Mouse (Mus musculus): ENCODE data around the gene Olfr1364. TPM values are rescaled to one million over a fixed set of nuclear protein-coding genes. Genes with fewer than 3 reads are reported as not detected.

The Olfr1364 gene
- total and polyA plus RNA-seq, 2 experiments from 2014 or later, result not detected

DNA sequence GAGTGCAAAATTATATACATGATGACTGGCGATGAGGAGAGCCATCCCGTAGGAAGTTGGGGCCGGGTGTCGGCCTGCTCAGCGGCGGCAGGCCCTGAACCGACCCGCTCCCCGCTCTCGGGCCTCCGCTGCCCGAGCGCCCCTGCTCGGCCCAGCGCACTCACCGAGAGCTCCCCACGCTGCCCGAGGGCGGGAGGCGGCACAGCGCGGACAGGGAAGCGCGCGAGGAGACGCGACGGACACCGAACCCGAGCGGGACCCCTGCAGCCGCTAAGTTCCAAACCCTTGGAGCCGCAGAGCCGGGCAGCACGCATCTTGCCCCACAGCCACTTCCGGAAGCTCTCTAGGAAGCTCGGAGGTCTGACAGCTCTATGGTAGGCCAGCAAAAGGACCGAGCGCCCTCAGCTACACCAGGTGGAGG is 50.8 kb downstream of the Olfr1364 start, which contains the start of gene Zkscan8:
Gene Zkscan8, minus strand, starts transcription at position 340 of the 421 bp plus-strand sequence.
- ATAC-seq (peak; percentile 99), DNase-seq (ENCODE audit: low spot score) (peak; percentile 90)
- Histone ChIP-seq H3K9ac (replicated peaks; ENCODE audit: low read length) (peak within 1 kb of the TSS; percentile 90), H3K4me3 (ENCODE audit: low read length) (peak within 1 kb of the TSS; percentile 92), H3K4me1 (ENCODE audit: insufficient read depth, low read length) (no peaks in the 10 kb centered on the region), H3K36me3 (ENCODE audit: insufficient read depth, low read length) (peaks cover 10% of the 10 kb centered on the region), H3K9me3 (ENCODE audit: low read length) (no peaks in the 10 kb centered on the region), H3K27ac (peak within 1 kb of the TSS; percentile 90), H3K27me3 (ENCODE audit: insufficient read depth, low read length) (no peaks in the 10 kb centered on the region), H3K4me2 (ENCODE audit: low read depth, low read length) (peak within 1 kb of the TSS; percentile 68)
- peak; percentile 28 for TF ChIP-seq CTCF (IDR thresholded peaks at IDR 0.05; ENCODE audit: low read depth)
- WGBS, result under 1% methylated on average over 39 of the region's 39 CpGs

DNA sequence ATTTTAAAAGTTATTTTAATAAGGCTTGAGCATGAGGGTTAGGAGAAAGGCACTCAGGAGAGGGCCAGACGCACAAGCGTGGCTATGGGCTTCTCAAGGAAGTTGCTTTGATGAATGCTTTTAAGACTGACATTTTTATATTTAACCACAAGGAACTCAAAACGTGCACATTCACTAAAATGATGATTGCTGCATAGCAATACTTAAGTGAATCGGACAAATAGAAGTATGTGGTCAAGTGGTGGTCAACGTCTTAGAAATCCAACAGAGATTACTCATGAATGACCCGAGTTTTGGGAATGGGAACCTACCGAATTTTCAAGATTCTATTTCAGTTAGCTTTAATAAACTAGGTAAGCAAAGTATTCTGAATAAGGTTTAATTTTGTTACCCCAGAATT is 51.4 kb downstream of the Olfr1364 start:
- H3K27me3 ChIP-seq (ENCODE audit: insufficient read depth, low read length), result no peaks in the 10 kb centered on the region
- ATAC-seq (no peak), DNase-seq (ENCODE audit: low spot score) (no peak)
- no peaks in the 10 kb centered on the region for H3K4me1 ChIP-seq (ENCODE audit: insufficient read depth, low read length)
- H3K4me3 ChIP-seq (ENCODE audit: low read length), result peak overlapping the region; percentile 92
- WGBS, result 51% methylated on average over 7 of the region's 7 CpGs
- peaks cover 14% of the 10 kb centered on the region for H3K36me3 ChIP-seq (ENCODE audit: insufficient read depth, low read length)
- peak overlapping the region; percentile 0; the same call in 1 of the 2 replicates for H3K9ac ChIP-seq (replicated peaks; ENCODE audit: low read length)
- H3K4me2 ChIP-seq (ENCODE audit: low read depth, low read length), result peak overlapping the region; percentile 68
- no peaks in the 10 kb centered on the region for H3K9me3 ChIP-seq (ENCODE audit: low read length)
- no peak for TF ChIP-seq CTCF (IDR thresholded peaks at IDR 0.05; ENCODE audit: low read depth)
- no peak overlapping the region for H3K27ac ChIP-seq

Other genes starting within 250 kb of the Olfr1364 start
Only the 30 nearest of the 33 such genes appear.
- 4.0 and 5.3 TPM in 2 replicates for gene Zscan12, start 218.9 kb downstream of the Olfr1364 start, total RNA-seq (2014; rRNA removed)
- gene Zscan12, start 218.9 kb downstream of the Olfr1364 start, polyA plus RNA-seq (2015; fragmentation: Nextera tagmentation; extraction: Ambion mirVana), result 7.7 and 8.1 TPM in 2 replicates
- gene Zkscan3, start 179.0 kb downstream of the Olfr1364 start, total RNA-seq (2014; rRNA removed), result 36.4 and 47.1 TPM in 2 replicates
- gene Zkscan3, start 179.0 kb downstream of the Olfr1364 start, polyA plus RNA-seq (2015; fragmentation: Nextera tagmentation; extraction: Ambion mirVana), result 45.9 and 48.2 TPM in 2 replicates
- gene Pgbd1, start 140.7 kb downstream of the Olfr1364 start, total RNA-seq (2014; rRNA removed), result 3.3 and 6.3 TPM in 2 replicates
- gene Pgbd1, start 140.7 kb downstream of the Olfr1364 start, polyA plus RNA-seq (2015; fragmentation: Nextera tagmentation; extraction: Ambion mirVana), result 2.0 and 2.1 TPM in 2 replicates
- 18.8 and 18.9 TPM in 2 replicates for gene Zscan26, start 128.0 kb downstream of the Olfr1364 start, total RNA-seq (2014; rRNA removed)
- 19.4 and 23.5 TPM in 2 replicates for gene Zscan26, start 128.0 kb downstream of the Olfr1364 start, polyA plus RNA-seq (2015; fragmentation: Nextera tagmentation; extraction: Ambion mirVana)
- gene Nkapl, start 113.2 kb downstream of the Olfr1364 start, total RNA-seq (2014; rRNA removed), result 0.86 and 1.1 TPM in 2 replicates
- 1.5 and 2.6 TPM in 2 replicates for gene Nkapl, start 113.2 kb downstream of the Olfr1364 start, polyA plus RNA-seq (2015; fragmentation: Nextera tagmentation; extraction: Ambion mirVana)
- gene Zkscan4, start 102.9 kb downstream of the Olfr1364 start, total RNA-seq (2014; rRNA removed), result 6.0 and 6.2 TPM in 2 replicates
- gene Zkscan4, start 102.9 kb downstream of the Olfr1364 start, polyA plus RNA-seq (2015; fragmentation: Nextera tagmentation; extraction: Ambion mirVana), result 5.1 and 5.6 TPM in 2 replicates
- not detected in 2 replicates for gene Gm10065, start 102.3 kb downstream of the Olfr1364 start, total RNA-seq (2014; rRNA removed)
- gene Gm10065, start 102.3 kb downstream of the Olfr1364 start, polyA plus RNA-seq (2015; fragmentation: Nextera tagmentation; extraction: Ambion mirVana), result not detected in 2 replicates
- gene AK157302, start 86.5 kb downstream of the Olfr1364 start, total RNA-seq (2014; rRNA removed), result 0.14 and 0.16 TPM in 2 replicates
- gene AK157302, start 86.5 kb downstream of the Olfr1364 start, polyA plus RNA-seq (2015; fragmentation: Nextera tagmentation; extraction: Ambion mirVana), result 0.43 and 0.53 TPM in 2 replicates
- gene Gm11273, start 80.3 kb downstream of the Olfr1364 start, total RNA-seq (2014; rRNA removed), result 20.4 and 83.2 TPM in 2 replicates
- gene Gm11273, start 80.3 kb downstream of the Olfr1364 start, polyA plus RNA-seq (2015; fragmentation: Nextera tagmentation; extraction: Ambion mirVana), result 7.7 and 8.2 TPM in 2 replicates
- 7.1 and 8.9 TPM in 2 replicates for gene Zkscan8, start 50.6 kb downstream of the Olfr1364 start, total RNA-seq (2014; rRNA removed)
- gene Zkscan8, start 50.6 kb downstream of the Olfr1364 start, polyA plus RNA-seq (2015; fragmentation: Nextera tagmentation; extraction: Ambion mirVana), result 2.7 and 2.8 TPM in 2 replicates
- not detected in 2 replicates for gene Olfr1366, start 39.0 kb downstream of the Olfr1364 start, total RNA-seq (2014; rRNA removed)
- gene Olfr1366, start 39.0 kb downstream of the Olfr1364 start, polyA plus RNA-seq (2015; fragmentation: Nextera tagmentation; extraction: Ambion mirVana), result 0.19 and 0.23 TPM in 2 replicates
- gene Olfr1535, start 21.9 kb downstream of the Olfr1364 start, total RNA-seq (2014; rRNA removed), result not detected in 2 replicates
- gene Olfr1535, start 21.9 kb downstream of the Olfr1364 start, polyA plus RNA-seq (2015; fragmentation: Nextera tagmentation; extraction: Ambion mirVana), result 0.11 and 0.16 TPM in 2 replicates
- gene Olfr1362, start 32.3 kb upstream of the Olfr1364 start, total RNA-seq (2014; rRNA removed), result not detected in 2 replicates
- not detected in 2 replicates for gene Olfr1362, start 32.3 kb upstream of the Olfr1364 start, polyA plus RNA-seq (2015; fragmentation: Nextera tagmentation; extraction: Ambion mirVana)
- gene Olfr11, start 60.8 kb upstream of the Olfr1364 start, total RNA-seq (2014; rRNA removed), result not detected in 2 replicates
- 0.09 TPM in 1 of 2 replicates, not detected in the other for gene Olfr11, start 60.8 kb upstream of the Olfr1364 start, polyA plus RNA-seq (2015; fragmentation: Nextera tagmentation; extraction: Ambion mirVana)
- not detected in 2 replicates for gene Olfr1361, start 81.6 kb upstream of the Olfr1364 start, total RNA-seq (2014; rRNA removed)
- gene Olfr1361, start 81.6 kb upstream of the Olfr1364 start, polyA plus RNA-seq (2015; fragmentation: Nextera tagmentation; extraction: Ambion mirVana), result not detected in 2 replicates
- gene Olfr1360, start 95.6 kb upstream of the Olfr1364 start, total RNA-seq (2014; rRNA removed), result not detected in 2 replicates
- gene Olfr1360, start 95.6 kb upstream of the Olfr1364 start, polyA plus RNA-seq (2015; fragmentation: Nextera tagmentation; extraction: Ambion mirVana), result not detected in 2 replicates
- not detected in 2 replicates for gene Olfr1359, start 116.4 kb upstream of the Olfr1364 start, total RNA-seq (2014; rRNA removed)
- gene Olfr1359, start 116.4 kb upstream of the Olfr1364 start, polyA plus RNA-seq (2015; fragmentation: Nextera tagmentation; extraction: Ambion mirVana), result not detected in 2 replicates
- 541 and 615 TPM in 2 replicates for gene Hist1h2bl, start 134.4 kb upstream of the Olfr1364 start, total RNA-seq (2014; rRNA removed)
- gene Hist1h2bl, start 134.4 kb upstream of the Olfr1364 start, polyA plus RNA-seq (2015; fragmentation: Nextera tagmentation; extraction: Ambion mirVana), result 1.2 TPM in 1 of 2 replicates, not detected in the other
- gene Hist1h2ai, start 134.7 kb upstream of the Olfr1364 start, total RNA-seq (2014; rRNA removed), result 934 and 1,282 TPM in 2 replicates
- gene Hist1h2ai, start 134.7 kb upstream of the Olfr1364 start, polyA plus RNA-seq (2015; fragmentation: Nextera tagmentation; extraction: Ambion mirVana), result 4.5 and 5.8 TPM in 2 replicates
- gene Hist1h3h, start 135.9 kb upstream of the Olfr1364 start, total RNA-seq (2014; rRNA removed), result 1,004 and 1,140 TPM in 2 replicates
- gene Hist1h3h, start 135.9 kb upstream of the Olfr1364 start, polyA plus RNA-seq (2015; fragmentation: Nextera tagmentation; extraction: Ambion mirVana), result 1.9 and 6.2 TPM in 2 replicates
- 1,597 and 1,943 TPM in 2 replicates for gene Hist1h2bm, start 140.3 kb upstream of the Olfr1364 start, total RNA-seq (2014; rRNA removed)
- 1.3 and 1.7 TPM in 2 replicates for gene Hist1h2bm, start 140.3 kb upstream of the Olfr1364 start, polyA plus RNA-seq (2015; fragmentation: Nextera tagmentation; extraction: Ambion mirVana)
- gene Hist1h4j, start 153.3 kb upstream of the Olfr1364 start, total RNA-seq (2014; rRNA removed), result 1,214 and 1,310 TPM in 2 replicates
- not detected in 2 replicates for gene Hist1h4j, start 153.3 kb upstream of the Olfr1364 start, polyA plus RNA-seq (2015; fragmentation: Nextera tagmentation; extraction: Ambion mirVana)
- gene Hist1h4k, start 168.7 kb upstream of the Olfr1364 start, total RNA-seq (2014; rRNA removed), result 380 and 998 TPM in 2 replicates
- 1.6 and 1.9 TPM in 2 replicates for gene Hist1h4k, start 168.7 kb upstream of the Olfr1364 start, polyA plus RNA-seq (2015; fragmentation: Nextera tagmentation; extraction: Ambion mirVana)
- gene Hist1h2ak, start 172.1 kb upstream of the Olfr1364 start, total RNA-seq (2014; rRNA removed), result 429 and 552 TPM in 2 replicates
- 9.9 and 13.6 TPM in 2 replicates for gene Hist1h2ak, start 172.1 kb upstream of the Olfr1364 start, polyA plus RNA-seq (2015; fragmentation: Nextera tagmentation; extraction: Ambion mirVana)
- 864 and 1,352 TPM in 2 replicates for gene Hist1h2bn, start 172.4 kb upstream of the Olfr1364 start, total RNA-seq (2014; rRNA removed)
- 1.1 TPM in 1 of 2 replicates, not detected in the other for gene Hist1h2bn, start 172.4 kb upstream of the Olfr1364 start, polyA plus RNA-seq (2015; fragmentation: Nextera tagmentation; extraction: Ambion mirVana)
- gene Hist1h1b, start 198.9 kb upstream of the Olfr1364 start, total RNA-seq (2014; rRNA removed), result 263 and 411 TPM in 2 replicates
- gene Hist1h1b, start 198.9 kb upstream of the Olfr1364 start, polyA plus RNA-seq (2015; fragmentation: Nextera tagmentation; extraction: Ambion mirVana), result 10.0 and 11.7 TPM in 2 replicates
- 789 and 1,626 TPM in 2 replicates for gene Hist1h3i, start 201.6 kb upstream of the Olfr1364 start, total RNA-seq (2014; rRNA removed)
- gene Hist1h3i, start 201.6 kb upstream of the Olfr1364 start, polyA plus RNA-seq (2015; fragmentation: Nextera tagmentation; extraction: Ambion mirVana), result 24.5 and 29.0 TPM in 2 replicates
- 641 and 1,093 TPM in 2 replicates for gene Hist1h2an, start 205.5 kb upstream of the Olfr1364 start, total RNA-seq (2014; rRNA removed)
- 2.2 and 5.4 TPM in 2 replicates for gene Hist1h2an, start 205.5 kb upstream of the Olfr1364 start, polyA plus RNA-seq (2015; fragmentation: Nextera tagmentation; extraction: Ambion mirVana)
- gene Hist1h2bp, start 205.7 kb upstream of the Olfr1364 start, total RNA-seq (2014; rRNA removed), result 234 and 289 TPM in 2 replicates
- 0.84 TPM in 1 of 2 replicates, not detected in the other for gene Hist1h2bp, start 205.7 kb upstream of the Olfr1364 start, polyA plus RNA-seq (2015; fragmentation: Nextera tagmentation; extraction: Ambion mirVana)
- gene Hist1h2bq, start 228.4 kb upstream of the Olfr1364 start, total RNA-seq (2014; rRNA removed), result 1,114 and 1,806 TPM in 2 replicates
- 4.8 and 6.4 TPM in 2 replicates for gene Hist1h2bq, start 228.4 kb upstream of the Olfr1364 start, polyA plus RNA-seq (2015; fragmentation: Nextera tagmentation; extraction: Ambion mirVana)